Mouse (Mus musculus) liver, adult 2 months (tissue): ENCODE measurements around the gene B3gnt2. TPM values are rescaled to one million over a fixed set of nuclear protein-coding genes. Genes with fewer than 3 reads are reported as not detected.

Experiments
- DNase-seq: peaks from one replicate; pipeline ENCODE4 v3.0.0-alpha.2; 2011; ENCODE audit warnings: low read depth, low spot score; ENCODE audit errors: extremely low read depth
- H3K27ac ChIP-seq: fragments of 200-500 bp; replicated peaks from 2 replicates; pipeline ENCODE4 v1.5.1; 2012; ENCODE audit warnings: low read depth, mild to moderate bottlenecking, control low read depth, inconsistent platforms, low read length; ENCODE audit not compliant: insufficient read depth
- H3K27me3 ChIP-seq: fragments of 200-500 bp; 2 replicates; pipeline ENCODE4 v1.6.1; 2012; ENCODE audit warnings: mild to moderate bottlenecking, moderate library complexity, low read length, inconsistent platforms; ENCODE audit not compliant: control insufficient read depth, insufficient read depth
- H3K36me3 ChIP-seq: fragments of 200-500 bp; 2 replicates; pipeline ENCODE4 v1.6.1; 2012; ENCODE audit warnings: low read length, inconsistent platforms; ENCODE audit not compliant: control insufficient read depth, insufficient read depth
- H3K4me1 ChIP-seq: fragments of 200-500 bp; 2 replicates; pipeline ENCODE4 v1.6.1; 2011; ENCODE audit warnings: low read length; ENCODE audit not compliant: control insufficient read depth, insufficient read depth
- H3K4me3 ChIP-seq: fragments of 200-500 bp; 2 replicates; pipeline ENCODE4 v1.5.1; 2011; ENCODE audit warnings: low read depth, mild to moderate bottlenecking, control low read depth, low read length, moderate library complexity; ENCODE audit not compliant: insufficient read depth
- H3K79me2 ChIP-seq: fragments of 200-500 bp; 2 replicates; pipeline ENCODE4 v1.6.1; 2012; ENCODE audit warnings: inconsistent platforms, mild to moderate bottlenecking, low read length, moderate library complexity; ENCODE audit not compliant: control insufficient read depth, insufficient read depth
- H3K9ac ChIP-seq: fragments of 200-500 bp; 2 replicates; pipeline ENCODE4 v1.6.1; 2012; ENCODE audit warnings: low read depth, mild to moderate bottlenecking, control low read depth, inconsistent platforms, low read length
- CTCF ChIP-seq: fragments of 200-500 bp; IDR thresholded peaks from 2 replicates; pipeline ENCODE4 v1.5.1; 2011; ENCODE audit warnings: low read depth, low read length, control low read depth
- POLR2A ChIP-seq: fragments of 200-500 bp; IDR thresholded peaks from 2 replicates; pipeline ENCODE4 v1.6.1; 2011; ENCODE audit warnings: low read length, control low read depth; ENCODE audit not compliant: insufficient read depth; ENCODE audit errors: extremely low read depth
- whole genome bisulfite sequencing: fragments of 180-500 bp; shearing (Covaris S2); methylation state at CpG from one replicate; pipeline ENCODE4 v1.1.7; 2018; 5-methylcytosine and 5-hydroxymethylcytosine counted together
- polyA plus RNA-seq: library from polyadenylated mRNA; depleted of rRNA; stranded (reverse); fragments of >200 nt; gene quantifications from 2 replicates; pipeline ENCODE4 v1.2.3, GENCODE M21; 2012
- total RNA-seq: library from RNA; depleted of rRNA; stranded (reverse); fragments of >200 nt; gene quantifications from 2 replicates; pipeline ENCODE4 v1.2.3, GENCODE M21; 2014

The B3gnt2 gene
- total and polyA plus RNA-seq, 2 experiments: 6.2 to 8.1 TPM

- peak; percentile 93 for DNase-seq
- Histone ChIP-seq H3K4me1 (peaks cover 54% of the 10 kb centered on the region), H3K27me3 (no peaks in the 10 kb centered on the region), H3K27ac (peak overlapping the region; percentile 61), H3K36me3 (no peaks in the 10 kb centered on the region), H3K79me2 (peaks cover 55% of the 10 kb centered on the region), H3K4me3 (no peak overlapping the region), H3K9ac (no peak overlapping the region)
- WGBS: 64% methylated on average over 4 of the region's 4 CpGs
- TF ChIP-seq CTCF (no peak), POLR2A (no peak)
Observed at GRCm38 (mm10) chr11:22844754-22845718, 15.7 kb downstream of the B3gnt2 start.

DNA sequence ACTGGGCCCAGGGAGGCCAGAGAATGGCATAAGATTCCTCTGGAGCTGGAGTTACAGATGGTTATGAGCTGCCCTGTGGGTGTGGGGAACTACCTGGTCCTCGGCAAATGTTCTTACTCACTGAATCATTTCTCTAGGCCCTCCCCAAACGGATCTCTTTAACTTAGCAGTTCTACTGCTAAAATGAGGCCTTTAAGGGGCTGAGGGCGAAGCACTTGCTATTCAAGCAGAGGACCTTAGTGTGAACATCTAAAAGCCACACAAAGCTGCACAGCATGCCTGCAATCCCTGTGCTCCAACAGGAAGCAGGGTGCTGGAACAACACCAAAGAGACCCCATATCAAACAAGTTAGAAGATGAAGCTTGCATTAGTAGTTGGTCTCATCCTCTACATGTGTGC lies 21.3 kb downstream of the B3gnt2 start:
- 78% methylated on average over 3 of the region's 3 CpGs for WGBS
- DNase-seq: no peak
- H3K9ac ChIP-seq: no peak overlapping the region

GRCm38 (mm10) chr11:22838361-22838760 lies 22.4 kb downstream of the B3gnt2 start:
- H3K79me2 ChIP-seq: peaks cover 48% of the 10 kb centered on the region
- H3K4me3 ChIP-seq: no peak overlapping the region
- H3K9ac ChIP-seq: no peak overlapping the region
- H3K27ac ChIP-seq: no peak overlapping the region
- no peak for TF ChIP-seq POLR2A
- TF ChIP-seq CTCF: no peak
- WGBS: 53% methylated on average over 1 of the region's 1 CpGs
- no peaks in the 10 kb centered on the region for H3K27me3 ChIP-seq
- DNase-seq: peak; percentile 67
- peaks cover 25% of the 10 kb centered on the region for H3K4me1 ChIP-seq
- H3K36me3 ChIP-seq: peaks cover 6% of the 10 kb centered on the region

More for the DNA sequence above, 21.3 kb downstream of the B3gnt2 start:
- H3K4me1 ChIP-seq: peaks cover 34% of the 10 kb centered on the region
- H3K27ac ChIP-seq: no peak overlapping the region
- no peaks in the 10 kb centered on the region for H3K27me3 ChIP-seq
- peaks cover 6% of the 10 kb centered on the region for H3K36me3 ChIP-seq
- no peak for TF ChIP-seq CTCF
- no peak for TF ChIP-seq POLR2A
- peaks cover 58% of the 10 kb centered on the region for H3K79me2 ChIP-seq
- no peak overlapping the region for H3K4me3 ChIP-seq

DNA sequence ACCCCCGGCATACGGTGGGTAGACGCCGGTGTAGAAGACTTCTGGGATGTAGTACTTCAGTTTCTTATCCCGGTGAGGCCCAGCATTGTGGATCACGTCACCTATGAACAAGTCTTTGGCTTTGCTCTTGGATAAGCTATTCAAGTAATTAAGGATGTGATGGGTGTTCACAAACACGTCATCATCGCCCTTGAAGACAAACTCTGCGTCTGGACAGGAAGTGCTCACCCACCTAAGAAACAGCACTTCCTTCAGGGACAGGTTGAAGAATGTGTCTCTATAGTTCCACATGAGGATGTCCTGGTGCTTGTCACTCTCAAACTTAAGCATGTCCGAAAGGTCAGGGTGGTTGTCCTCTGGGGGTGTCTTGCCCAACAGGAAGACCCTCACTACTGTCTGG lies 24.5 kb downstream of the B3gnt2 start:
- H3K27ac ChIP-seq: no peak overlapping the region
- H3K4me3 ChIP-seq: no peak overlapping the region
- peaks cover 6% of the 10 kb centered on the region for H3K36me3 ChIP-seq
- peaks cover 17% of the 10 kb centered on the region for H3K4me1 ChIP-seq
- H3K27me3 ChIP-seq: no peaks in the 10 kb centered on the region
- H3K9ac ChIP-seq: no peak overlapping the region
- H3K79me2 ChIP-seq: peaks cover 31% of the 10 kb centered on the region
- TF ChIP-seq CTCF (no peak), POLR2A (no peak)
- WGBS: 89% methylated on average over 10 of the region's 10 CpGs
- DNase-seq: no peak

DNA sequence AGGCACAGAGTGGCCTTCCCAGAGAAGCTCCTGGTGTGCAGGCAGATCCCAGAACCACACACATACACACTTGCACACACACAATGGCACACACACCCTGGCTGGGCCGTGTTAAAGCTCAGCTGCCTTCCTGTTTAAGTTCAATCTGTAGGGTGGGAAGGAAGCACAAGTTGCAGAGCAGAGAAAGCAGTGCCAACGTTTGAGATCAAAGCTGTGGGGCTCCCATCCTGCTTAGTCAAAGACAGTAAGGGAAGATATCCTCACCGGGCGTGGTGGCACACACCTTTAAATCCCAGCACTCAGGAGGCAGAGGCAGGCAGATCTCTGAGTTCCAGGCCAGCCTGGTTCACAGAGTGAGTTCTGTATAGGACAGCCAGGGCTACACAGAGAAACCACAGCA lies 28.2 kb downstream of the B3gnt2 start:
- Histone ChIP-seq H3K36me3 (peaks cover 6% of the 10 kb centered on the region), H3K9ac (no peak overlapping the region), H3K27ac (0 out of 2 replicates have a peak overlapping the region, but pooled peaks have one; percentile 3), H3K79me2 (peaks cover 13% of the 10 kb centered on the region; the same call in 1 of the 2 replicates), H3K4me1 (no peaks in the 10 kb centered on the region), H3K27me3 (no peaks in the 10 kb centered on the region), H3K4me3 (no peak overlapping the region)
- no peak for TF ChIP-seq CTCF
- no peak for TF ChIP-seq POLR2A
- 73% methylated on average over 4 of the region's 4 CpGs for WGBS
- no peak for DNase-seq
